Mouse (Mus musculus): ENCODE measurements around the gene Rsbn1. TPM values are rescaled to one million over a fixed set of nuclear protein-coding genes. Genes with fewer than 3 reads are reported as not detected.

Gene Rsbn1
- total and polyA plus RNA-seq, 2 experiments from 2014 or later: 4.7 to 5.2 TPM

- Histone ChIP-seq H3K4me1 (ENCODE audit: control insufficient read depth, insufficient read depth) (no peaks in the 10 kb centered on the region), H3K4me3 (ENCODE audit: low read depth, low read length) (no peak overlapping the region), H3K9me3 (replicated peaks; ENCODE audit: control insufficient read depth, low read length) (no peaks in the 10 kb centered on the region), H3K4me2 (ENCODE audit: low read depth, low read length) (no peak overlapping the region), H3K36me3 (replicated peaks; ENCODE audit: control insufficient read depth, insufficient read depth, low read length) (no peaks in the 10 kb centered on the region), H3K9ac (replicated peaks; ENCODE audit: low read depth, low read length) (no peak overlapping the region), H3K27ac (ENCODE audit: low read depth) (no peak overlapping the region), H3K27me3 (ENCODE audit: control insufficient read depth, insufficient read depth, low read length) (no peaks in the 10 kb centered on the region)
- ATAC-seq (ENCODE audit: insufficient read depth, low read depth) (no peak), DNase-seq (ENCODE audit: low spot score) (no peak)
- WGBS: 46% methylated on average over 7 of the region's 7 CpGs
- TF ChIP-seq CTCF (IDR thresholded peaks at IDR 0.05; ENCODE audit: low read depth) (no peak), EP300 (IDR thresholded peaks at IDR 0.05; ENCODE audit: low read depth) (no peak)
These were observed 39.6 kb upstream of the Rsbn1 start for GRCm38 (mm10) chr3:103874329-103874728.

GRCm38 (mm10) chr3:103885946-103886345, 28.0 kb upstream of the Rsbn1 start:
- Histone ChIP-seq H3K27ac (ENCODE audit: low read depth) (no peak overlapping the region), H3K27me3 (ENCODE audit: control insufficient read depth, insufficient read depth, low read length) (no peaks in the 10 kb centered on the region), H3K4me2 (ENCODE audit: low read depth, low read length) (no peak overlapping the region), H3K36me3 (replicated peaks; ENCODE audit: control insufficient read depth, insufficient read depth, low read length) (no peaks in the 10 kb centered on the region), H3K9ac (replicated peaks; ENCODE audit: low read depth, low read length) (no peak overlapping the region), H3K4me3 (ENCODE audit: low read depth, low read length) (no peak overlapping the region), H3K4me1 (ENCODE audit: control insufficient read depth, insufficient read depth) (no peaks in the 10 kb centered on the region), H3K9me3 (replicated peaks; ENCODE audit: control insufficient read depth, low read length) (no peaks in the 10 kb centered on the region)
- ATAC-seq (ENCODE audit: insufficient read depth, low read depth) (no peak), DNase-seq (ENCODE audit: low spot score) (no peak)
- no peak for TF ChIP-seq CTCF (IDR thresholded peaks at IDR 0.05; ENCODE audit: low read depth)
- TF ChIP-seq EP300 (IDR thresholded peaks at IDR 0.05; ENCODE audit: low read depth): no peak
- 74% methylated on average over 11 of the region's 11 CpGs for WGBS

DNA sequence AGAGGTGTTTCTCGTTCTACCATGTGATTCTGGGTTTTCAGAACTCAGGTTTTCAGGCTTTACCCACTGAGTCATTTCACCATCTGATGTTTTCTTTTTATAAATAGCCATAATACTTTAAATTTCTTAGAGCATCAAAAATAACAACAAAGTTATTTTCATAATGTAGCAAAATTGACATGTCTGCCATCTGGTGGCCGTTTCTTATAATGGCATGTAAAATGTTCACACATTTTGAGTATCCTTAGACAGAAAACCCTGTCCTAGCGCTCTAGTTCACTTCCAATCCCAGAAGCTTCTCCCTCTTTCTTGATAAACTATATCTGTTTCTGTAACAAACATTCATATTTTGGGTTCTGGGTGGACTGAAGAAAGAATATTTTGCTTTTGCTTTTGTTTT, 26.3 kb upstream of the Rsbn1 start:
- TF ChIP-seq CTCF (IDR thresholded peaks at IDR 0.05; ENCODE audit: low read depth) (peak; percentile 63), EP300 (IDR thresholded peaks at IDR 0.05; ENCODE audit: low read depth) (no peak)
- DNase-seq (ENCODE audit: low spot score) (peak; percentile 71), ATAC-seq (ENCODE audit: insufficient read depth, low read depth) (no peak)
- no peak overlapping the region for H3K4me3 ChIP-seq (ENCODE audit: low read depth, low read length)
- H3K4me1 ChIP-seq (ENCODE audit: control insufficient read depth, insufficient read depth): no peaks in the 10 kb centered on the region
- no peak overlapping the region for H3K27ac ChIP-seq (ENCODE audit: low read depth)
- H3K9me3 ChIP-seq (replicated peaks; ENCODE audit: control insufficient read depth, low read length): no peaks in the 10 kb centered on the region
- peak overlapping the region; percentile 23; the same call in 1 of the 2 replicates for H3K4me2 ChIP-seq (ENCODE audit: low read depth, low read length)
- no peaks in the 10 kb centered on the region for H3K36me3 ChIP-seq (replicated peaks; ENCODE audit: control insufficient read depth, insufficient read depth, low read length)
- WGBS: 19% methylated on average over 3 of the region's 3 CpGs
- no peak overlapping the region for H3K9ac ChIP-seq (replicated peaks; ENCODE audit: low read depth, low read length)
- no peaks in the 10 kb centered on the region for H3K27me3 ChIP-seq (ENCODE audit: control insufficient read depth, insufficient read depth, low read length)

DNA sequence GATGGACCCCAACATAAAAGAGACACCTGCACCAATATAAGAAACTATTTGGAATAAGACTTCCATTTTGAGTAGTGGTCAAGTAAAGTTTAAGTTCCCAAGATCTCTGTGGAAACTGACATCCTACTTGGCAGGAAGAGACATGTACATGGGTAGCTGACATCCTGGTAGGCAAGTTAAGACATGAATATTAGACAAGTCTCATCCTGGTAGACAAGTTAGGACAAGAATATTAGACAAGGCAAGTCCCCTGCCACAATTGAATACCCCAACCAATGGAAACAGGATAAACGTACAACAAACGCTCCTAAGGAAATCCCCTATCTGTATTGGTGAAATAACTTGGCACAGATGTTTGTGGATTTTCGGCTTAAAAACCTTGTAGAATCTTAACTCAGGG, 20.5 kb upstream of the Rsbn1 start:
- 76% methylated on average over 3 of the region's 3 CpGs for WGBS
- ATAC-seq (ENCODE audit: insufficient read depth, low read depth): no peak
- Histone ChIP-seq H3K4me2 (ENCODE audit: low read depth, low read length) (no peak overlapping the region), H3K36me3 (replicated peaks; ENCODE audit: control insufficient read depth, insufficient read depth, low read length) (no peaks in the 10 kb centered on the region), H3K9me3 (replicated peaks; ENCODE audit: control insufficient read depth, low read length) (no peaks in the 10 kb centered on the region), H3K27me3 (ENCODE audit: control insufficient read depth, insufficient read depth, low read length) (no peaks in the 10 kb centered on the region), H3K9ac (replicated peaks; ENCODE audit: low read depth, low read length) (no peak overlapping the region), H3K4me1 (ENCODE audit: control insufficient read depth, insufficient read depth) (no peaks in the 10 kb centered on the region), H3K27ac (ENCODE audit: low read depth) (no peak overlapping the region), H3K4me3 (ENCODE audit: low read depth, low read length) (no peak overlapping the region)
- TF ChIP-seq EP300 (IDR thresholded peaks at IDR 0.05; ENCODE audit: low read depth) (no peak), CTCF (IDR thresholded peaks at IDR 0.05; ENCODE audit: low read depth) (no peak)
- DNase-seq (ENCODE audit: low spot score): no peak

DNA sequence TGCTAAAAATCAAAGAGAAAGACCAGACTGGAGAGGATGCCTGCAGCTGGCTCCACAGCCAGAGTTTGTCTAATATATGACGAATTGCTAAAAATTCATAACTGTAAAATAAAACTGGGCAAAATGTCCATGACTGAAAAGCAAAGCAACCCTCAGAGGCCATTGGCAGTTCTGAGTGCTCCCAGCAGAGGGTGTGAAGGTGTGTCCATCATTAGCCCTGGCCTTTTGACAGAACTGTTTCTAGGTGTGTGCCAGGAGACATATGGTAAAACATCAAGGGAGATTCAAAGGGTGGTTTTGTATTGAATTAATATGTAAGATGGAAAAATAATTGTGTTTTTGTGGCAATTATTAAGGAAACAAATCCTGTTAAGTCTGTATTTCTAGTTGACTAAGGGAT, 9.2 kb upstream of the Rsbn1 start:
- no peak for DNase-seq (ENCODE audit: low spot score)
- no peak overlapping the region for H3K4me3 ChIP-seq (ENCODE audit: low read depth, low read length)
- no peaks in the 10 kb centered on the region for H3K9me3 ChIP-seq (replicated peaks; ENCODE audit: control insufficient read depth, low read length)
- TF ChIP-seq EP300 (IDR thresholded peaks at IDR 0.05; ENCODE audit: low read depth): no peak
- peak; percentile 59 for TF ChIP-seq CTCF (IDR thresholded peaks at IDR 0.05; ENCODE audit: low read depth)
- no peaks in the 10 kb centered on the region for H3K4me1 ChIP-seq (ENCODE audit: control insufficient read depth, insufficient read depth)
- no peak overlapping the region for H3K9ac ChIP-seq (replicated peaks; ENCODE audit: low read depth, low read length)
- ATAC-seq (ENCODE audit: insufficient read depth, low read depth): no peak
- H3K27me3 ChIP-seq (ENCODE audit: control insufficient read depth, insufficient read depth, low read length): no peaks in the 10 kb centered on the region
- H3K27ac ChIP-seq (ENCODE audit: low read depth): no peak overlapping the region
- H3K36me3 ChIP-seq (replicated peaks; ENCODE audit: control insufficient read depth, insufficient read depth, low read length): no peaks in the 10 kb centered on the region
- no peak overlapping the region for H3K4me2 ChIP-seq (ENCODE audit: low read depth, low read length)
- WGBS: 74% methylated on average over 1 of the region's 1 CpGs

DNA sequence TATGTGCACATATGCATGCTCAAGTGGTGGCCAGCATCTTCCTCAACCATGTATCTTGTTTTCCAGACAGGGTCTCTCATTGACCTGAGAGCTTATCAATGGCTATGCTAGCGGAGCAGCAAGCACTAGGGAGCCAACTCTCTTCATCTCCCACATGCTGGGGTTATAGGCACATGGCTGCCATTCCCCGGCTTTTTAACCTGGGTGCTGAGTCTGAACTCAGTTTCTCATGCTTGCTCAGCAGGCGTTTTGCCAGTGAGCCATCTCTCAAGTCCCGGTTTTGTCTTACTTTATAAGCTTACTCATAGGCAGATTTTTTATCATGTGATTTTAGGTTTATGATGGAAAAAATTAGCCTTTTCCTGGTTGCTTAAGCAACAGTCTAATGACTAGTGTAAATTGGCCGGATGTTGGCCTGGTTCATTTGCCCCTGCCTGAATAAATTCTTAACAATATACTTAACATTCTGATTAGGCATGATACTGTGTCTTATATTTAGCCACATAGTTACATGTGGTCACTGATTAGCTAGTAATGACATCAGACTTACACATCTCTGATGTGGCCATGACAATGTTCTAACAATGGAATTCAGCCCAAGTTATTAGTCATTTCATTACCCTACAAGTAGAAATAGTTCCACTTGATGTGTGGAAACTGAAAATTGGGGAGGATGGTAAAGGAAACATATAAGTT, 6.4 kb upstream of the Rsbn1 start:
- no peaks in the 10 kb centered on the region for H3K36me3 ChIP-seq (replicated peaks; ENCODE audit: control insufficient read depth, insufficient read depth, low read length)
- no peaks in the 10 kb centered on the region for H3K27me3 ChIP-seq (ENCODE audit: control insufficient read depth, insufficient read depth, low read length)
- H3K4me3 ChIP-seq (ENCODE audit: low read depth, low read length): no peak overlapping the region
- no peaks in the 10 kb centered on the region for H3K4me1 ChIP-seq (ENCODE audit: control insufficient read depth, insufficient read depth)
- H3K9me3 ChIP-seq (replicated peaks; ENCODE audit: control insufficient read depth, low read length): no peaks in the 10 kb centered on the region
- 75% methylated on average over 5 of the region's 5 CpGs for WGBS
- ATAC-seq (ENCODE audit: insufficient read depth, low read depth) (no peak), DNase-seq (ENCODE audit: low spot score) (no peak)
- no peak overlapping the region for H3K4me2 ChIP-seq (ENCODE audit: low read depth, low read length)
- H3K27ac ChIP-seq (ENCODE audit: low read depth): no peak overlapping the region
- TF ChIP-seq CTCF (IDR thresholded peaks at IDR 0.05; ENCODE audit: low read depth) (no peak), EP300 (IDR thresholded peaks at IDR 0.05; ENCODE audit: low read depth) (no peak)
- no peak overlapping the region for H3K9ac ChIP-seq (replicated peaks; ENCODE audit: low read depth, low read length)

Measured in heart, postnatal 0 days (tissue).